In genomic region chr7:141122689-141123516, GRCm38 (mm10) we compare ENCODE assay signal across 8 mouse cellular contexts. TPM values are rescaled to one million over a fixed set of nuclear protein-coding genes. Genes with fewer than 3 reads are reported as not detected.
DNase-seq lines count a peak whose midpoint lies in the region; ATAC-seq and TF ChIP-seq lines count a peak whose summit lies in the region.

No protein-coding gene starts in this region.

- peak; percentile 99 for ATAC-seq in cerebellum, adult (ENCODE audit: insufficient number of reproducible peaks, low FRiP score, low TSS enrichment)
- ATAC-seq in forebrain, embryonic 13.5 days: peak; percentile 95
- peak; percentile 99 for ATAC-seq in liver, postnatal 0 days
- ATAC-seq in neural tube, embryonic 14.5 days (ENCODE audit: low read depth): peak; percentile 96

- intact Hi-C loops in heart, postnatal 10 days (cut with DNase I): no loop called here

- no peak for TF ChIP-seq POLR2A in ES-Bruce4 (IDR thresholded peaks at IDR 0.05; ENCODE audit: insufficient read depth, low read length)

- peak overlapping the region; percentile 88 for H3K27ac ChIP-seq in ES-Bruce4 (ENCODE audit: insufficient read depth, low read length)
- H3K27ac ChIP-seq in forebrain, embryonic 13.5 days: peak overlapping the region; percentile 75
- H3K27ac ChIP-seq in liver, postnatal 0 days (ENCODE audit: low read depth): peak overlapping the region; percentile 92
- H3K27ac ChIP-seq in neural tube, embryonic 14.5 days (ENCODE audit: low read depth, low read length): peak overlapping the region; percentile 84

- no peaks in the 10 kb centered on the region for H3K9me3 ChIP-seq in ES-Bruce4 (replicated peaks; ENCODE audit: control insufficient read depth, insufficient read depth, low read length, poor library complexity, severe bottlenecking)
- no peaks in the 10 kb centered on the region for H3K9me3 ChIP-seq in forebrain, embryonic 13.5 days (replicated peaks)
- no peaks in the 10 kb centered on the region for H3K9me3 ChIP-seq in liver, postnatal 0 days (ENCODE audit: low read length)
- H3K9me3 ChIP-seq in neural tube, embryonic 14.5 days (ENCODE audit: control insufficient read depth, low read length): no peaks in the 10 kb centered on the region

- peak overlapping the region; percentile 63 for H3K9ac ChIP-seq in ES-Bruce4 (ENCODE audit: low read depth, poor library complexity, severe bottlenecking)
- peak overlapping the region; percentile 76 for H3K9ac ChIP-seq in forebrain, embryonic 13.5 days
- peak overlapping the region; percentile 79 for H3K9ac ChIP-seq in liver, postnatal 0 days (replicated peaks)
- H3K9ac ChIP-seq in neural tube, embryonic 14.5 days (replicated peaks; ENCODE audit: low read depth, low read length): peak overlapping the region; percentile 53

- no peaks in the 10 kb centered on the region for H3K27me3 ChIP-seq in ES-Bruce4 (ENCODE audit: control insufficient read depth, insufficient read depth, low read length, poor library complexity, severe bottlenecking)
- peaks cover 5% of the 10 kb centered on the region; the same call in 1 of the 2 replicates for H3K27me3 ChIP-seq in forebrain, embryonic 13.5 days
- no peaks in the 10 kb centered on the region for H3K27me3 ChIP-seq in liver, postnatal 0 days (ENCODE audit: insufficient read depth, low read length)
- H3K27me3 ChIP-seq in neural tube, embryonic 14.5 days (ENCODE audit: control insufficient read depth, insufficient read depth, low read length): no peaks in the 10 kb centered on the region

- no peaks in the 10 kb centered on the region for H3K4me1 ChIP-seq in ES-Bruce4 (ENCODE audit: control insufficient read depth, insufficient read depth, low read length)
- peaks cover 5% of the 10 kb centered on the region; the same call in 1 of the 2 replicates for H3K4me1 ChIP-seq in forebrain, embryonic 13.5 days
- peaks cover 30% of the 10 kb centered on the region for H3K4me1 ChIP-seq in liver, postnatal 0 days (ENCODE audit: insufficient read depth)
- no peaks in the 10 kb centered on the region for H3K4me1 ChIP-seq in neural tube, embryonic 14.5 days (ENCODE audit: control insufficient read depth, insufficient read depth, low read length)

- peak; percentile 96 for DNase-seq in heart, postnatal 10 days
- peak; percentile 97 for DNase-seq in large intestine, adult 2 months (ENCODE audit: low read depth, low spot score)
- DNase-seq in liver, postnatal 0 days: peak; percentile 99
- peak; percentile 96 for DNase-seq in testis, postnatal 10 days (ENCODE audit: low spot score)

- TF ChIP-seq EP300 in ES-Bruce4 (IDR thresholded peaks at IDR 0.05; ENCODE audit: insufficient read depth, low read depth, low read length): peak; percentile 49; the same call in 1 of the 2 replicates
- peak; percentile 67 for TF ChIP-seq EP300 in liver, postnatal 0 days (IDR thresholded peaks at IDR 0.05; ENCODE audit: low read depth)

- no peaks in the 10 kb centered on the region for H3K36me3 ChIP-seq in ES-Bruce4 (ENCODE audit: control insufficient read depth, insufficient read depth, low read length, poor library complexity, severe bottlenecking)
- H3K36me3 ChIP-seq in forebrain, embryonic 13.5 days (ENCODE audit: poor library complexity, severe bottlenecking): no peaks in the 10 kb centered on the region
- H3K36me3 ChIP-seq in liver, postnatal 0 days (replicated peaks; ENCODE audit: insufficient read depth, low read length): no peaks in the 10 kb centered on the region
- no peaks in the 10 kb centered on the region for H3K36me3 ChIP-seq in neural tube, embryonic 14.5 days (ENCODE audit: control insufficient read depth, insufficient read depth, low read length)

- H3K4me3 ChIP-seq in ES-Bruce4 (ENCODE audit: low read depth, low read length): peak overlapping the region; percentile 81
- H3K4me3 ChIP-seq in forebrain, embryonic 13.5 days: peak overlapping the region; percentile 61
- peak overlapping the region; percentile 79 for H3K4me3 ChIP-seq in liver, postnatal 0 days (ENCODE audit: low read depth, low read length)
- H3K4me3 ChIP-seq in neural tube, embryonic 14.5 days (ENCODE audit: low read depth, low read length): peak overlapping the region; percentile 39

- peak overlapping the region; percentile 72 for H3K4me2 ChIP-seq in forebrain, embryonic 13.5 days
- H3K4me2 ChIP-seq in liver, postnatal 0 days (ENCODE audit: low read depth, low read length): peak overlapping the region; percentile 94
- peak overlapping the region; percentile 51 for H3K4me2 ChIP-seq in neural tube, embryonic 14.5 days (ENCODE audit: low read depth, low read length)

- TF ChIP-seq CTCF in ES-Bruce4 (IDR thresholded peaks at IDR 0.05; ENCODE audit: low read depth, low read length): no peak
- no peak for TF ChIP-seq CTCF in liver, postnatal 0 days (IDR thresholded peaks at IDR 0.05; ENCODE audit: low read depth)

- 2% methylated on average over 29 of the region's 29 CpGs for WGBS in forebrain, embryonic 13.5 days
- under 1% methylated on average over 29 of the region's 29 CpGs for WGBS in large intestine, adult 2 months
- 1% methylated on average over 29 of the region's 29 CpGs for WGBS in liver, postnatal 0 days (ENCODE audit: insufficient replicate concordance)
- WGBS in neural tube, embryonic 14.5 days: 2% methylated on average over 29 of the region's 29 CpGs

RNA-seq across cellular contexts. Expression of gene Ptdss2, which starts 0.7 kb away (rescaled TPM):
- polyA plus RNA-seq in ES-Bruce4 (2011; ENCODE audit: insufficient read depth, insufficient read length, low read depth, missing spikeins): 42.5 and 55.3 TPM in 2 replicates
- polyA plus RNA-seq in forebrain, embryonic 13.5 days (2015; fragmentation: Nextera tagmentation; extraction: Ambion mirVana): 61.1 and 69.5 TPM in 2 replicates
- total RNA-seq in heart, postnatal 10 days (2021): 10 to 100 TPM; 37.4 to 45.9 TPM
- polyA plus RNA-seq in large intestine, adult 2 months (2012; rRNA removed): 23.6 and 28.1 TPM in 2 replicates
- 57.9 and 71.0 TPM in 2 replicates for polyA plus RNA-seq in liver, postnatal 0 days (2015; fragmentation: Nextera tagmentation; extraction: Ambion mirVana)
- 71.7 and 80.8 TPM in 2 replicates for polyA plus RNA-seq in neural tube, embryonic 14.5 days (2014; fragmentation: Nextera tagmentation; extraction: Ambion mirVana)

RNA-seq across cellular contexts. Expression of gene Ano9, which starts 5.3 kb away (rescaled TPM):
- 19.1 and 22.1 TPM in 2 replicates for polyA plus RNA-seq in ES-Bruce4 (2011; ENCODE audit: insufficient read depth, insufficient read length, low read depth, missing spikeins)
- polyA plus RNA-seq in forebrain, embryonic 13.5 days (2015; fragmentation: Nextera tagmentation; extraction: Ambion mirVana): 0.13 TPM in 1 of 2 replicates, not detected in the other
- under 1 TPM; 0.10 to 0.14 TPM for total RNA-seq in heart, postnatal 10 days (2021)
- 143 and 205 TPM in 2 replicates for polyA plus RNA-seq in large intestine, adult 2 months (2012; rRNA removed)
- 1.4 and 1.8 TPM in 2 replicates for polyA plus RNA-seq in liver, postnatal 0 days (2015; fragmentation: Nextera tagmentation; extraction: Ambion mirVana)
- 0.14 and 0.63 TPM in 2 replicates for polyA plus RNA-seq in neural tube, embryonic 14.5 days (2014; fragmentation: Nextera tagmentation; extraction: Ambion mirVana)

RNA-seq across cellular contexts. Expression of gene Sigirr, which starts 22.5 kb away (rescaled TPM):
- 15.4 and 23.2 TPM in 2 replicates for polyA plus RNA-seq in ES-Bruce4 (2011; ENCODE audit: insufficient read depth, insufficient read length, low read depth, missing spikeins)
- polyA plus RNA-seq in forebrain, embryonic 13.5 days (2015; fragmentation: Nextera tagmentation; extraction: Ambion mirVana): 1.5 and 1.7 TPM in 2 replicates
- total RNA-seq in heart, postnatal 10 days (2021): 1 to 10 TPM; 6.7 to 8.2 TPM
- 41.3 and 41.8 TPM in 2 replicates for polyA plus RNA-seq in large intestine, adult 2 months (2012; rRNA removed)
- polyA plus RNA-seq in liver, postnatal 0 days (2015; fragmentation: Nextera tagmentation; extraction: Ambion mirVana): 18.0 and 20.1 TPM in 2 replicates
- 1.2 and 2.2 TPM in 2 replicates for polyA plus RNA-seq in neural tube, embryonic 14.5 days (2014; fragmentation: Nextera tagmentation; extraction: Ambion mirVana)

RNA-seq across cellular contexts. Expression of gene Pkp3, which starts 44.9 kb away (rescaled TPM):
- polyA plus RNA-seq in ES-Bruce4 (2011; ENCODE audit: insufficient read depth, insufficient read length, low read depth, missing spikeins): 19.6 and 22.0 TPM in 2 replicates
- 0.25 TPM in 1 of 2 replicates, not detected in the other for polyA plus RNA-seq in forebrain, embryonic 13.5 days (2015; fragmentation: Nextera tagmentation; extraction: Ambion mirVana)
- under 1 TPM in 1 of 2 experiments, not detected in 1; 0.24 TPM for total RNA-seq in heart, postnatal 10 days (2021)
- 101 and 143 TPM in 2 replicates for polyA plus RNA-seq in large intestine, adult 2 months (2012; rRNA removed)
- polyA plus RNA-seq in liver, postnatal 0 days (2015; fragmentation: Nextera tagmentation; extraction: Ambion mirVana): 1.4 and 1.5 TPM in 2 replicates
- not detected in 2 replicates for polyA plus RNA-seq in neural tube, embryonic 14.5 days (2014; fragmentation: Nextera tagmentation; extraction: Ambion mirVana)

RNA-seq across cellular contexts. Expression of gene Rnh1, which starts 49.8 kb away (rescaled TPM):
- polyA plus RNA-seq in ES-Bruce4 (2011; ENCODE audit: insufficient read depth, insufficient read length, low read depth, missing spikeins): 44.8 and 48.5 TPM in 2 replicates
- polyA plus RNA-seq in forebrain, embryonic 13.5 days (2015; fragmentation: Nextera tagmentation; extraction: Ambion mirVana): 40.7 and 45.2 TPM in 2 replicates
- total RNA-seq in heart, postnatal 10 days (2021): 10 to 100 TPM; 72.9 to 75.3 TPM
- 146 and 149 TPM in 2 replicates for polyA plus RNA-seq in large intestine, adult 2 months (2012; rRNA removed)
- 55.2 and 55.7 TPM in 2 replicates for polyA plus RNA-seq in liver, postnatal 0 days (2015; fragmentation: Nextera tagmentation; extraction: Ambion mirVana)
- 45.3 and 54.3 TPM in 2 replicates for polyA plus RNA-seq in neural tube, embryonic 14.5 days (2014; fragmentation: Nextera tagmentation; extraction: Ambion mirVana)

Comparison
In these comparisons a context has a peak if more than half of its experiments do, and no peak if none do; other contexts are left out.
1. Peak in every context shown above with its lines: DNase-seq, ATAC-seq, H3K4me3 ChIP-seq and H3K27ac ChIP-seq.